Mouse (Mus musculus) heart, adult 2 months (tissue): Measurements from ENCODE around the gene Gm5475. TPM values are rescaled to one million over a fixed set of nuclear protein-coding genes. Genes with fewer than 3 reads are reported as not detected.
"Not testable (repeated sequence)": the region's sequence is repeated elsewhere in the genome, so short reads cannot be mapped to it uniquely, and the experiment has no call there.

Source experiments
- DNase-seq, 2 experiments: peaks; one replicate each; pipeline ENCODE4 v3.0.0; 2021
- H3K27ac ChIP-seq: fragments of 200-600 bp; 2 replicates; pipeline ENCODE4 v1.8.1; 2022
- H3K27me3 ChIP-seq: fragments of 200-500 bp; 2 replicates; pipeline ENCODE4 v1.6.1; 2012; ENCODE audit warnings: mild to moderate bottlenecking, low read length, inconsistent platforms, mixed read lengths; ENCODE audit not compliant: control insufficient read depth, insufficient read depth
- H3K36me3 ChIP-seq: fragments of 200-500 bp; 2 replicates; pipeline ENCODE4 v1.6.1; 2012; ENCODE audit warnings: low read length, inconsistent platforms; ENCODE audit not compliant: control insufficient read depth, insufficient read depth
- H3K4me1 ChIP-seq: fragments of 200-500 bp; 2 replicates; pipeline ENCODE4 v1.6.1; 2011; ENCODE audit warnings: low read length; ENCODE audit not compliant: control insufficient read depth, insufficient read depth
- H3K4me3 ChIP-seq: fragments of 200-600 bp; 2 replicates; pipeline ENCODE4 v1.8.1; 2022
- H3K79me2 ChIP-seq: fragments of 200-500 bp; replicated peaks from 2 replicates; pipeline ENCODE4 v1.6.1; 2012; ENCODE audit warnings: mild to moderate bottlenecking, inconsistent platforms, low read length, moderate library complexity, mixed read lengths; ENCODE audit not compliant: control insufficient read depth, insufficient read depth
- H3K9ac ChIP-seq: fragments of 200-500 bp; 2 replicates; pipeline ENCODE4 v1.6.1; 2012; ENCODE audit warnings: low read depth, mild to moderate bottlenecking, control low read depth, inconsistent platforms, low read length, mixed read lengths
- CTCF ChIP-seq: fragments of 200-600 bp; IDR thresholded peaks from 2 replicates; pipeline ENCODE4 v1.8.1; 2022; ENCODE audit warnings: antibody characterized with exemption, mild to moderate bottlenecking, moderate library complexity
- EP300 ChIP-seq: fragments of 200-500 bp; IDR thresholded peaks from 2 replicates; pipeline ENCODE4 v1.6.1; 2011; ENCODE audit warnings: low read depth, low read length, control low read depth; ENCODE audit not compliant: insufficient read depth
- POLR2A ChIP-seq: fragments of 200-500 bp; IDR thresholded peaks from 2 replicates; pipeline ENCODE4 v1.6.1; 2011; ENCODE audit warnings: mild to moderate bottlenecking, low read depth, low read length, control low read depth; ENCODE audit not compliant: insufficient read depth
- WGBS: fragments of 180-500 bp; shearing (Covaris S2); methylation state at CpG from one replicate; pipeline ENCODE4 v1.1.7; 2018; 5-methylcytosine and 5-hydroxymethylcytosine counted together
- intact Hi-C: fragments of 180-260 bp; cut with DNase I; formaldehyde crosslinking; loops from one replicate; pipeline ENCODE4 v1.15.1; 2025
- long read RNA-seq: library from polyadenylated mRNA; stranded (forward); transcript quantifications from one replicate; pipeline ENCODE4 v2.0.0, GENCODE M21; 2021
- polyA plus RNA-seq: library from polyadenylated mRNA; depleted of rRNA; stranded (reverse); fragments of >200 nt; gene quantifications from 2 replicates; pipeline ENCODE4 v1.2.3, GENCODE M21; 2012; rRNA removed
- total RNA-seq, 2 experiments: library from RNA; stranded (reverse); gene quantifications; 2 replicates each; pipeline ENCODE4 v1.2.3; 2021

Gm5475 gene
- not detected for total RNA-seq
- polyA plus RNA-seq = not detected in 2 replicates
- long read RNA-seq = 0 reads

DNA sequence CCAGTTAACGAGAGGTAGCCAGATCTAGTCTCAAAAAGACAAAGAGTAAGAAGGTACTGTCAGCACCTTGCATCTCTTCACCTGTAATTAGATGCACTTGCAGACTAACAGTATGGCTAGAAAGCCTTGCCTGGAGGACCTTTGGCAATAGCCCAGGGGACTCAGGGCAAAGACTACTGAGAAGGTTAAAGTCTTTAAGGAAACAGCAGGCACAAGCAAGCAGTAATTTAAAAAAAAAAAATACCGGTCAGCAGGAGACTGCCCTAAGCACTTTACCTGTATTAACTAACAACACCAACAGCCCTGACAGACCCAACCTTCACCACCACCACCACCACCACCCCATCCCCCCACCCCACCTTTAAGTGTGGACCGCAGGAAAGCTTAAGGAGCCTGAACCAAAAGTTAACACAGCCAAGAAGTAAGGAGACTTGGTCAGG, at the start of gene Gm5475:
Gene Gm5475 (plus strand): TSS at position 390 of the 440 bp plus-strand sequence.
- WGBS = 24% methylated on average over 3 of the region's 3 CpGs
- peak within 1 kb of the TSS; percentile 74 for H3K27ac ChIP-seq
- H3K4me3 ChIP-seq = peak within 1 kb of the TSS; percentile 83
- H3K36me3 ChIP-seq, H3K79me2 ChIP-seq, DNase-seq, H3K4me1 ChIP-seq, H3K27me3 ChIP-seq: not testable (repeated sequence)
- peak within 1 kb of the TSS; percentile 87 for H3K9ac ChIP-seq
- intact Hi-C loops = loop anchor here (5.0 kb wide), 1 partner anchor 36 kb away; no protein-coding TSS in a partner anchor

DNA sequence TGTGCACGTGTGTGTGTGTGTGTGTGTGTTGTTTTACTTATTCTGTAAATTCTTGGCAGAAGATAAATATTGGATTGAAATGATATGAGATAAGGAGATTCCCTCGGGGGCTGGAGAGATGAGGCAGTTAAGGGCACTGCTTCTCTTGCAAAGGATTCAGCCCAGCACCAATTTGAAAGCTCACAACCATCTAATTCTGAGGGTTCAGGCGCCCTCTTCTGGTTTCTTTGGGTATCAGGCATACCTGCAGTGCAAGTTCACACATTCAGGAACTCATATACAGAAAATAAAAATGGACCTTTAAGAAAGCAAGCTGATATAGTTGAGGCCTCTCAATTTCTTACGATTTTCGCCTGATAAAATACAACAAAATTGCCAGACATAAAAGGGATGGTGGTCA, 46.9 kb upstream of the Gm5475 start:
- Histone ChIP-seq H3K4me1 (no peaks in the 10 kb centered on the region), H3K27ac (no peak overlapping the region), H3K4me3 (no peak overlapping the region), H3K9ac (no peak overlapping the region), H3K27me3 (no peaks in the 10 kb centered on the region), H3K36me3 (no peaks in the 10 kb centered on the region), H3K79me2 (no peaks in the 10 kb centered on the region)
- intact Hi-C loops = loop anchor here (10.0 kb wide), 2 partner anchors 50 to 340 kb away; partner anchors contain the start of gene Dip2b
- peak; percentile 24 to 52 for DNase-seq
- WGBS = 34% methylated on average over 5 of the region's 5 CpGs
- no peak for TF ChIP-seq EP300
- TF ChIP-seq CTCF = peak; percentile 79

DNA sequence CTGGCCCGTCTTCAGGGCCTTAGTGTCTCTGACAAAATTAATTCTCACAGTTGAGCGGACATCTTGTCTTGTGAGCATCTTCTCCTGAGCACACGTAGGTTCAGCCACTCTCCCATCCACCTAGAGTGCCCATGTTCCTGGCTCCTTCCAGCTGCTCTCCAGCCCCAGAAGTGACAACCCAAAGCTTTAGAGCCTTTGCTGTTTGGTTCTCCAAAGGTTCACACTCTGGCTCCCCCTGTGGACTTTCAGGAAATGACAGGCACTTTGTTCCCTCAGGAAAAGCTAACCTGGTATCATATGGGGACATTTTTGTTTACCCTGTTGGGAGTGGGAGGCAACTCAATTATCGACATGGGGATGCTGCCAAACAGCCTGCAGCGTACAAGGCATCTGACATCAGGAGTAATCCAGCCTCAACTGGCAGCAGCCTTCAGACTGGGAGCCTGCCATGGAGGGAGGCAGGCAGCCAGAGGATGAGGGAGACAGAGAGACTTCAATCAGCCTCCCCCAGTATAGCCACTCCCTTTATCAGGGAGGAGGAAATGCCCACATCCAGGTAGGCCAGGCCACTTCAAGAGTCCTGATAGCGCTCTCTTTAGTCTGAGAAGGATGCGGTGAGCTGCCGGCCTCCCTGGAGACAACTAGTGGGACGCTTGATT, 44.0 kb upstream of the Gm5475 start:
- not testable (repeated sequence) for H3K4me3 ChIP-seq, H3K36me3 ChIP-seq, H3K27me3 ChIP-seq, H3K79me2 ChIP-seq, H3K9ac ChIP-seq, H3K4me1 ChIP-seq, H3K27ac ChIP-seq
- peak; percentile 40 for TF ChIP-seq CTCF
- peak in 1 of 2 experiments; percentile 8 for DNase-seq
- 38% methylated on average over 4 of the region's 9 CpGs for WGBS
- intact Hi-C loops = loop anchor here (10.0 kb wide), 2 partner anchors 53 to 343 kb away; partner anchors contain the start of gene Dip2b

DNA sequence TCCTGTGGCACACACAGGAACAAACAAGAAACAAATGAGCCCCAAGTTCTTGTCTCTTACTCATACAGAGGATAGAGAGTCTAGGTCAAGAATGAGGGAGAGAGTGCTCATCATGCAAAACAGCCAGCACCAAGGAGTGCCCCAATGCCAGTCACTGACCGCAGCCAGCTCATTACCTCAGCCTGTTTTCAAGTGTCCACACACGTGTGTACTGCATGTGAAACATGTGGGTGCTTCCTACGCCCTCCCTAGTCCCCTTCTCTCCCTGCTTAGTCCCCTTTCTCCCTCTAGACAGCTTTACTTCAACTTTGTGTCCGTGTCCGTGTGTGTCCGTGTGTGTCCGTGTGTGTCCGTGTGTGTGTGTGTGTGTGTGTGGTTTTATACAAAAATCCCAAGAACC, 42.3 kb upstream of the Gm5475 start:
- no peaks in the 10 kb centered on the region for H3K36me3 ChIP-seq

DNA sequence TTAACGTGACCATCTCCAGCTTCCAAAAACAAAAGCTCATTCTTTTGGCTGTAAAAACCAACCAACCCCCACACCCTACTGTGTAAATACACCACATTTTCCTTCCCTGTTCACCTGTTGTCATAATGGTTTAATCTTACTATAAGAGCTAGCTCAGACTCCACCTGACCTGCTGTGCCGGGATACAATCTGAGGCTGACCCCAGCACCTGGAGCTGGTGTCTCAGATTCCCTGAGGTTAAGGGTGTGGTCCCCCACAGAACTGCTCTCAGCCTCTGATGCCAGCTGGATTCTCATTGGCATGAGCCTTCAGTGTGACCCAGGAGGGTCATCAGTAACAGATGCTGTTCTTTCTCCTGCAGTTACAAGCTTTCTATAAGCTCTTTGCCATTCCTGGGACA, 41.8 kb upstream of the Gm5475 start:
- intact Hi-C loops = no loop called here
- no peak overlapping the region for H3K9ac ChIP-seq
- TF ChIP-seq POLR2A (no peak), CTCF (no peak), EP300 (no peak)
- no peaks in the 10 kb centered on the region for H3K79me2 ChIP-seq
- H3K4me1 ChIP-seq = no peaks in the 10 kb centered on the region
- H3K36me3 ChIP-seq = no peaks in the 10 kb centered on the region
- H3K27ac ChIP-seq = no peak overlapping the region
- 58% methylated on average over 2 of the region's 2 CpGs for WGBS
- no peak overlapping the region for H3K4me3 ChIP-seq
- DNase-seq = no peak
- no peaks in the 10 kb centered on the region for H3K27me3 ChIP-seq

More for the DNA sequence above, 42.3 kb upstream of the Gm5475 start:
- intact Hi-C loops = loop anchor here (10.0 kb wide), 2 partner anchors 55 to 345 kb away; partner anchors contain the start of gene Dip2b
- H3K27me3 ChIP-seq = no peaks in the 10 kb centered on the region
- DNase-seq = no peak
- no peak overlapping the region for H3K27ac ChIP-seq
- no peaks in the 10 kb centered on the region for H3K4me1 ChIP-seq
- H3K9ac ChIP-seq = no peak overlapping the region
- WGBS = 89% methylated on average over 8 of the region's 8 CpGs
- no peaks in the 10 kb centered on the region for H3K79me2 ChIP-seq
- no peak overlapping the region for H3K4me3 ChIP-seq
- TF ChIP-seq POLR2A (no peak), CTCF (no peak), EP300 (no peak)

DNA sequence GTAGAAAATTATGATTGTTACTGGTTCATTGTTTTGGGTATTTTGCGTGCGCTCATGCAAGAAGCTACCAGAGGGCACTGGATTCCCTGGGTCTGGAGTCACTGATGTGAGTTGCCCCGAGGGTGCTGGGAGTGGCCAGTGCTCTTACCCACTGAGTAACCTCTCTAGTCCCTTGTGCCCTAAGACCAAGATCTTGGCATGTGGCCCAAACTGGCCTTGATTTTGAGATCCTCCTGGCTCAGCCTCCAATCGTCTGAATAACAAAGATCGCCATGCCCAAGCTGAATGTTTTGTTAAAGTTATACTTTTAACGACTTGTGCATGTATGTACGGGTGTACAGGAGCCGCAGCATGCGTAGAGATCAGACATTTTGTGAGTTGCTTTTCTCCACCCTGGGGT, 36.2 kb upstream of the Gm5475 start:
- TF ChIP-seq CTCF (no peak), POLR2A (no peak), EP300 (no peak)
- no peak for DNase-seq
- no peaks in the 10 kb centered on the region for H3K27me3 ChIP-seq
- no peaks in the 10 kb centered on the region for H3K36me3 ChIP-seq
- 86% methylated on average over 9 of the region's 9 CpGs for WGBS
- H3K79me2 ChIP-seq = no peaks in the 10 kb centered on the region
- H3K27ac ChIP-seq = no peak overlapping the region
- H3K9ac ChIP-seq = no peak overlapping the region
- intact Hi-C loops = no loop called here
- H3K4me3 ChIP-seq = no peak overlapping the region
- H3K4me1 ChIP-seq = no peaks in the 10 kb centered on the region
